Comparison of ENCODE assay signal across 6 mouse cellular contexts in genomic region chr9:73603921-73604320, GRCm38 (mm10).
"Had no signal": no experiment of that assay in that cellular context is flagged by ENCODE, and none has a peak within 500 bp of the region (broad histone marks: within the 10 kb centered on the region; RNA-seq: fewer than 3 reads in every experiment).

No protein-coding gene starts in this region.

- DNase-seq: kidney, postnatal 10 days; kidney, postnatal 4 days; left cerebral cortex, postnatal 4 days; lung, adult 18-20 months; right cerebral cortex, postnatal 14 days; thymus, postnatal 14 days had no signal
